Mouse (Mus musculus): ENCODE measurements around the gene Cplx3. TPM values are rescaled to one million over a fixed set of nuclear protein-coding genes. Genes with fewer than 3 reads are reported as not detected.

Gene Cplx3
- polyA plus RNA-seq, 1 experiment, result not detected

- WGBS, result 31% methylated on average over 4 of the region's 4 CpGs
- H3K4me1 ChIP-seq (ENCODE audit: control insufficient read depth, insufficient read depth, low read length), result peaks cover 16% of the 10 kb centered on the region
- no peak overlapping the region for H3K4me3 ChIP-seq (replicated peaks; ENCODE audit: control insufficient read depth, low read depth, low read length)
These were observed 41.4 kb upstream of the Cplx3 start for GRCm38 (mm10) chr9:57647286-57648108.

GRCm38 (mm10) chr9:57646551-57647103 is 40.5 kb upstream of the Cplx3 start:
- Histone ChIP-seq H3K4me1 (ENCODE audit: control insufficient read depth, insufficient read depth, low read length) (peaks cover 19% of the 10 kb centered on the region), H3K27ac (ENCODE audit: control insufficient read depth, insufficient read depth, low read depth, low read length, poor library complexity) (peak overlapping the region; percentile 94), H3K4me3 (replicated peaks; ENCODE audit: control insufficient read depth, low read depth, low read length) (no peak overlapping the region)
- TF ChIP-seq CTCF (IDR thresholded peaks at IDR 0.05; ENCODE audit: control insufficient read depth, insufficient read depth, low read length) (no peak), POLR2A (IDR thresholded peaks at IDR 0.05; ENCODE audit: borderline replicate concordance, control insufficient read depth, low read depth, low read length) (no peak)
- WGBS, result 4% methylated on average over 12 of the region's 12 CpGs

More at GRCm38 (mm10) chr9:57647286-57648108, 41.4 kb upstream of the Cplx3 start:
- TF ChIP-seq CTCF (IDR thresholded peaks at IDR 0.05; ENCODE audit: control insufficient read depth, insufficient read depth, low read length) (no peak), POLR2A (IDR thresholded peaks at IDR 0.05; ENCODE audit: borderline replicate concordance, control insufficient read depth, low read depth, low read length) (no peak)
- H3K27ac ChIP-seq (ENCODE audit: control insufficient read depth, insufficient read depth, low read depth, low read length, poor library complexity), result peak overlapping the region; percentile 94

GRCm38 (mm10) chr9:57644944-57645893 is 39.1 kb upstream of the Cplx3 start:
- H3K4me1 ChIP-seq (ENCODE audit: control insufficient read depth, insufficient read depth, low read length), result peaks cover 22% of the 10 kb centered on the region
- TF ChIP-seq POLR2A (IDR thresholded peaks at IDR 0.05; ENCODE audit: borderline replicate concordance, control insufficient read depth, low read depth, low read length), result peak; percentile 88; the same call in 1 of the 2 replicates
- TF ChIP-seq CTCF (IDR thresholded peaks at IDR 0.05; ENCODE audit: control insufficient read depth, insufficient read depth, low read length), result peak; percentile 90
- WGBS, result under 1% methylated on average over 81 of the region's 85 CpGs
- H3K4me3 ChIP-seq (replicated peaks; ENCODE audit: control insufficient read depth, low read depth, low read length), result peak overlapping the region; percentile 88
- H3K27ac ChIP-seq (ENCODE audit: control insufficient read depth, insufficient read depth, low read depth, low read length, poor library complexity), result peak overlapping the region; percentile 100

GRCm38 (mm10) chr9:57644442-57644943 is 38.4 kb upstream of the Cplx3 start:
- peaks cover 25% of the 10 kb centered on the region for H3K4me1 ChIP-seq (ENCODE audit: control insufficient read depth, insufficient read depth, low read length)
- H3K27ac ChIP-seq (ENCODE audit: control insufficient read depth, insufficient read depth, low read depth, low read length, poor library complexity), result peak overlapping the region; percentile 100
- TF ChIP-seq POLR2A (IDR thresholded peaks at IDR 0.05; ENCODE audit: borderline replicate concordance, control insufficient read depth, low read depth, low read length), result no peak
- no peak for TF ChIP-seq CTCF (IDR thresholded peaks at IDR 0.05; ENCODE audit: control insufficient read depth, insufficient read depth, low read length)
- peak overlapping the region; percentile 88 for H3K4me3 ChIP-seq (replicated peaks; ENCODE audit: control insufficient read depth, low read depth, low read length)
- WGBS, result under 1% methylated on average over 18 of the region's 18 CpGs

- TF ChIP-seq CTCF (IDR thresholded peaks at IDR 0.05; ENCODE audit: control insufficient read depth, insufficient read depth, low read length) (no peak), POLR2A (IDR thresholded peaks at IDR 0.05; ENCODE audit: borderline replicate concordance, control insufficient read depth, low read depth, low read length) (no peak)
- 0% methylated on average over 7 of the region's 7 CpGs for WGBS
These were observed 37.7 kb upstream of the Cplx3 start for GRCm38 (mm10) chr9:57643856-57644180.

GRCm38 (mm10) chr9:57643169-57643855 is 37.2 kb upstream of the Cplx3 start:
- peak overlapping the region; percentile 67 for H3K4me3 ChIP-seq (replicated peaks; ENCODE audit: control insufficient read depth, low read depth, low read length)
- TF ChIP-seq CTCF (IDR thresholded peaks at IDR 0.05; ENCODE audit: control insufficient read depth, insufficient read depth, low read length), result no peak
- TF ChIP-seq POLR2A (IDR thresholded peaks at IDR 0.05; ENCODE audit: borderline replicate concordance, control insufficient read depth, low read depth, low read length), result no peak
- H3K27ac ChIP-seq (ENCODE audit: control insufficient read depth, insufficient read depth, low read depth, low read length, poor library complexity), result peak overlapping the region; percentile 92
- peaks cover 26% of the 10 kb centered on the region for H3K4me1 ChIP-seq (ENCODE audit: control insufficient read depth, insufficient read depth, low read length)
- 6% methylated on average over 9 of the region's 9 CpGs for WGBS

More at GRCm38 (mm10) chr9:57643856-57644180, 37.7 kb upstream of the Cplx3 start:
- Histone ChIP-seq H3K27ac (ENCODE audit: control insufficient read depth, insufficient read depth, low read depth, low read length, poor library complexity) (peak overlapping the region; percentile 92), H3K4me3 (replicated peaks; ENCODE audit: control insufficient read depth, low read depth, low read length) (peak overlapping the region; percentile 67), H3K4me1 (ENCODE audit: control insufficient read depth, insufficient read depth, low read length) (peaks cover 25% of the 10 kb centered on the region)

GRCm38 (mm10) chr9:57641775-57642550 is 35.9 kb upstream of the Cplx3 start:
- WGBS, result 44% methylated on average over 13 of the region's 13 CpGs
- Histone ChIP-seq H3K4me3 (replicated peaks; ENCODE audit: control insufficient read depth, low read depth, low read length) (peak overlapping the region; percentile 10), H3K27ac (ENCODE audit: control insufficient read depth, insufficient read depth, low read depth, low read length, poor library complexity) (peak overlapping the region; percentile 92), H3K4me1 (ENCODE audit: control insufficient read depth, insufficient read depth, low read length) (peaks cover 28% of the 10 kb centered on the region)
- TF ChIP-seq POLR2A (IDR thresholded peaks at IDR 0.05; ENCODE audit: borderline replicate concordance, control insufficient read depth, low read depth, low read length) (no peak), CTCF (IDR thresholded peaks at IDR 0.05; ENCODE audit: control insufficient read depth, insufficient read depth, low read length) (no peak)

Data from bone marrow, adult 2 months (tissue).